Mouse (Mus musculus) granulocyte monocyte progenitor cell, adult 5-6 weeks (primary cell): ENCODE data around the gene Rasef. TPM values are rescaled to one million over a fixed set of nuclear protein-coding genes. Genes with fewer than 3 reads are reported as not detected.
"Not testable (repeated sequence)": the region's sequence is repeated elsewhere in the genome, so short reads cannot be mapped to it uniquely, and the experiment has no call there.

Experiments
- ATAC-seq: replicated peaks from 2 replicates; pipeline ENCODE4 v1.8.0; 2016; ENCODE audit warnings: mild to moderate bottlenecking, moderate TSS enrichment, inconsistent platforms; ENCODE audit not compliant: poor library complexity, severe bottlenecking
- total RNA-seq, 2 experiments: library from RNA; stranded (forward) in 1 of 2; stranded (reverse) in 1 of 2; fragments of 200-712, 200-1000 nt in 1 of 2; fragments of >200 nt in 1 of 2; fragmentation: Nextera tagmentation in 1 of 2; gene quantifications; 2 replicates each; pipeline ENCODE4 v1.2.3; 2014 to 2017

Gene Rasef
- total RNA-seq (2014; fragmentation: Nextera tagmentation) (not detected in 2 replicates), total RNA-seq (2017) (not detected in 2 replicates)

DNA sequence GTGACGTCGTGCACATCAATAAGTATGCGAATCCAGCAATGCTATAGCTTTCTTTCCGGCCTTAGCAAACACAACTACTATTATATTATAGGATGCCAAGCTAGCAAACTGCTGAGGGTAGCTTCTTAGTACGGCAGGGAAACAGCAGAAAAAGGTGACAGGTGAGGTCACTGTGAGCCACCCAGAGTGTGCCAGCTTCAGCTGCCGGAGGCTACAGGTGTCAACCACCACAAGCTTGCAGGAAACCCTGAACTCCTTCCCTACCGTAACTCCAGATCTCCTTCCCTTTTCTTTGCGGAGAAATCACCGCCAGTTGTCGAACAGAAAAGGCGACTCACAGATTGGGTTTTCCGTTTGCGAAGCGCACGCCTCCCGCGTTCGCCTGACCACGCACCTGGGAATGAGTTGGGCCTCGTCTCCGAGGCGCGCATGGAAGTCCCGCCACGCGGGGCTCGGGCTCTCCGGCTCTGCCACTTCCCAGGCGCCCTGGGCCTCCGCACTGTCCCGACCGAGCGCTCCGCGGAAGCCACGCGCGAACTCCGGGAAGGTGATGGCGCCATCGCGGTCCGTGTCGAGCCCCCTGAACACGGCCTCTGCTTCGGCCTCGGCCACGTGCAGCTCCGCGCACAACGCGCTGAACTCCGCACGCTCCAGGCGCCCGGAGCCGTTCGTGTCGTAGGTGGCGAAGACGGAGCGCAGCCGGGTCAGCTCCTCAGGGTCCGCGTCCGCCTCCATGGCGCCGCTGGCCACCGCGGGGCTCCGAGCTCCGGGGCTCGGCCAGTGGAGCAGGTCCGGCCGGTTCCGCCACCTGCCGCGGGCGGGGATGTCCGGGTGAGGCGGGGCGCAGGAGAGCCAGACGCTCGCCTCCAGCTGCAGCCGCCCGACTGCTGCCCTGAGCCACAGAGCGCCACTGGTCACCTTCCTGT lies at the start of gene Rasef:
TSS of gene Rasef (minus strand) at position 735 of the 926 bp plus-strand sequence.
- no peak for ATAC-seq

DNA sequence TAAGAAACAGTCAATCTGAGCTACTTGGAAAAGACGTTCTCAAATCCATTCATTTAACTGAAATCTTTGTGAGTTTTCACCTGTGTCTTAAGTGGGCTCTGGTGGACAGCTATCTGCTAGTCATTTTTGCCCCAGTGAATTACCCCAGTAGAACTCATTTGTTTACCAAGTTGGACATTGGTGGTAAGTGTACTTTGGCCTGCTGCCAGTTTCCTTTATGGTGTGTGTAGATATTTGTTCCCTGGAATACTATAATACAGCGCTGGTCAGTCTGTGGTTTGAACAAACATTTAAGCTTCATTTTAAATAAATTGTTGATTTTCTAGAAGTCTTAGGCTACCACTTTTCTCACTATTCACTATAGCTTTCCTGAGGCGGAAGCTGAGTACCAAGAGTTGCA lies 35.8 kb upstream of the Rasef start:
- no peak for ATAC-seq

DNA sequence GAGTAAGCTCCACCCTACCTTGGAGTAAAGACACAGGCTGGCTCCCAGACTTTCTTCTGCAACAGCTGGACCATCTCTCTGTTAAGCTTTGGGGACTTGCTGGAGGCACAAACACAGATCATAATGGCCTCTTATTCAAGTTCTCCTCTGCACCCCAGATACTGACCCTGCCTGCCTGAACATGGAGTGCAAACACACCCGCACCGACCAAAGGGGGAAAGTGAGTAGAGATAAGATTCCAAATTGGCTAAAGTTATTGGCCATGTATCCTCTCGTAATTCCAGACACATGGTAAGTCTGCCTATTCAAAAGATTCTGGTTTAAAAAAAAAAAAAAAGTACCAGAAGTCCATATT lies 369 bp upstream of the Rasef start:
- no peak for ATAC-seq

DNA sequence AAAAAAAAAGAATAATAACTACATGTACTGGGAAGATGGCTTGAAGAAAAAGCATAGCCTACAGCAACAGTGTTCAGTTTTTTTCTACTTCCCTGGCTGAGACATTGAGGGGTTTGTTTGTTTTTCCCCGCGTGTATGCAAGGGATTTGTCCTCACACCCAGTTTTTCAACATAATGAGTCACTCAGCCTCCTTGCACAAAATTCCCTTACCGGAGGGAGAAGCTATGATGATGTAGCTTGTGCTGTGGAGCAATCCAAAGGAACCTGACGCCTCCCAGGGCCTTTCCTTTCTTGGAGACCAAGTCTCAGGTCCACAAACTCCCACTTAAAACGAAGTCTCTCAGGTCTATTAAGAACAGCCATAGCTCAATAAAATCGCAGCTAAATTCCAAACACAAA lies 1.3 kb downstream of the Rasef start:
- ATAC-seq = no peak

DNA sequence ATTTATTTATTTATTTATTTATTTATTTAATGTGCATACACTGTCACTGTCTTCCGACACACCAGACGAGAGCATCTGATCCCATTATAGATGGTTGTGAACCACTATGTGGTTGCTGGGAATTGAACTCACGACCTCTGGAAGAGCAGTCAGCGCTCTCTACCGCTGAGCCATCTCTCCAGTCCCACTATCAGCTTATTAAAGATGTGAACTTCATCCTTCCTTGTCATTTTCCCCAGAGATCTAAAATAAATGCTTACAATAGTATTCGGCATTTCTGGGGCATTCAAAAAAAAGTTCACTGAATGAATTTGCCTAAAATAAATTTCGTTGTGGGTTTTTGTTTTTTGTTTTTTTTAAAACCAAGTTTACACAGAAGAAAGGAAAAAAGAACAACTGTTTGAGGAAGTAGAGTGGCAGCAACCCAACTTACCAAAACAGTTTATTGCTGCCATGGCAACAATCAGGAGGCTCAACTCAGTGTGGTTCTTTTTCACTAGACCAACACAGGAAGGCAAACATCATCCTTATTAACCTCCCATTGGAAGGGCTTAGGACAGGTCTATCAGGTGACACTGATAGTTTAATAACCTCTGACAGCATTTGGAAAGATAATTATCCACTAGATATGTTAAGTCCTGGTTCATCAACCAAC lies 2.6 kb downstream of the Rasef start:
- ATAC-seq = no peak

DNA sequence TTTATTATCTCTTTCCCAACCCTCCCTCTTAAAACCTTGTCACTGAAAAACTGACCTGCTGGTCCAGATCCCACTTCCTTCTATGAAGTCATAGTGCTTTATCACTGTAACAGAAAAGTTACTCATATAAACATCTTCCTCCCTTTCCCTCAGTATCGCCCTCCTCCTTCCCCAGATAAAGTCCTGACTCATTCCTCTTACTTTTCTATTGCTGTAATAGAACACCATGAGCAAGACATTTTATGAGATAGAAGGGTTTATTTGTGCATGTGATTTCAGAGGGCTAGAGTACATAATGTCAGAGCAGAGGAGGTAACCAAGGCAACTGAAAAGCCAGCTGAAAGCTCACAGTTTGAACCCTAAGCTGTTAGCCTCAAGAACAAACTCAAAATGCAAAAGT lies 6.6 kb downstream of the Rasef start:
- no peak for ATAC-seq

DNA sequence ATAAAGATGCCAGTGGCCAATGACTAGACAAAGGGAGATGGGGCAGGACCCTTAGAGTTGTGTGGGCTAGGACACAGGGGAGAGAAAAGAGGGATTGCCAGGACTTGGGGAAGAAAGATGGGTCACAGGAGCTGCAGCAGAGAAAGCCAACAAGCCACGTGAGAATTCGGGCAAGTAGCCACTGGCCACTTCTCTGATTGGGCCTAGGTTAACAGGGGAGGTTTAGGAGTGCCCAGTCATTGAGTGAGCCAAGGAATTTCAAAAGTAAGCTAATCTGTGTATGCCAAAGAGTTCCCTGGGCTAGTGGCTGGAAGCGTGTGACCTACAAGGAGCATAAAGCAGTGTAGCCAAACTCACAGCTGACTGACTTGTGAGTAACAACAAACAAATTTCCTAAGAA lies 9.7 kb downstream of the Rasef start:
- ATAC-seq = no peak

DNA sequence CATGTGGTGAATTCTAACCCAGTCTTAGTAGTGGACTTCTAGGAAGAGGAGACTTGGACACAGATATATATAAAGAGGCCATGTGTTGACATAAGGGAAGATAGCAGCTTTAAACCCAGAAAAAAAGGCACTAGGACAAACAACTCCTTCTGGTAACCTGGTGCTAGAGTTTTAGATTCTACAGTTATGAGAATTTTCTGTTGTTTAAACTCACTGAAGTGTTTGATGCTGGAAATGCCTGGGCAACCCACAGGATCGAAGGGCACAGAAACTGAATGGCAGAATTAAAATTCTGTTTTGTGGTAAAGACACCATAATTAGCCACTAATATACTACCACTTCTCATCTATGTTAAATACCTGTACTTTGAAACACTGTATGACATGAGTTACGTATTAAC lies 15.5 kb downstream of the Rasef start:
- ATAC-seq = no peak

DNA sequence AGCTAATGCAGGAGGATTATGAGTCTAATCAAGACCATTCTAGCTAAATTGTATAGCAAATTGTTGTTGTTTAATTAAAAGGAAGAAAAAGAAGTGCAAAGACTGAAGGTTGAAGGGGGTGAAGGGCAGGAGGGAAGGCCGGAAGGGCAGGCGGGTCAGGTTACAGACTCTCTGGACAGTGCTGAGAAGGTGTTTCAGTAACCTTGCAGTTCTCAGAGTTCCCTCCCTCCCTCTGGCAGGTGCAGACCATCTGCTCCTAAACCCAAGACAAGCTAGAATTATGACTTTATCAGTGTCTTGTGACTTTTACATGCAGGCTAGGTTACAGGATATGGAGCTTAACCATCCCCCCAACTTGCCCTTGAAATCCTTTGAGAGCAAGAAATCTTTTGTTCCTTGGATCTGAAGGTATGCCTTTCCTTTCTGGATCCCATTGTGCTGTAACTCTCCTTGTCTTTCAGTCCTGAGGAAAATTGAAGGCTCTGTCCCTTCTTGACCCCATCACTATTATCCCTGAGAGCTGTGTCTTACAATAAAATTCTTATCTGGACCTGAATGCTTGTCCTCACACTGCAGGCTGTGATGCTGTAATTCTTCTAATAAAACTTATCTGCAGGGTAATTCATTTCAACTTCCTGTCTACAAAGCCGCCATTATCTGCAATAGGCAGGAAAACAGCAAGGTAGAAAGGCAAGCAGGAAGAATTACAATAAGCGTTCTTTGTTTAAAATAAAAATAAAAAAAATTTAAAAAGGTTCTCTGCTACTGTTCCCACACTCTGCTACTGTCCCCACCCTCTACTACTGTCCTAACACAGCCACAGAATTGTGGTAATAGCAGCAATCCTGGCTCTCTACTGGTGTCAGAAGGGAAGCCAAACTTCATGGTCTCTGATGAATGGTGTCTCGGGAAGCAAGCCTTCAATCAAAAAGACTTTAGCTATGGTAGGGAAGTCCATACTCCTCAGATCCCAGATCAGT lies 16.7 kb downstream of the Rasef start:
- no peak for ATAC-seq

DNA sequence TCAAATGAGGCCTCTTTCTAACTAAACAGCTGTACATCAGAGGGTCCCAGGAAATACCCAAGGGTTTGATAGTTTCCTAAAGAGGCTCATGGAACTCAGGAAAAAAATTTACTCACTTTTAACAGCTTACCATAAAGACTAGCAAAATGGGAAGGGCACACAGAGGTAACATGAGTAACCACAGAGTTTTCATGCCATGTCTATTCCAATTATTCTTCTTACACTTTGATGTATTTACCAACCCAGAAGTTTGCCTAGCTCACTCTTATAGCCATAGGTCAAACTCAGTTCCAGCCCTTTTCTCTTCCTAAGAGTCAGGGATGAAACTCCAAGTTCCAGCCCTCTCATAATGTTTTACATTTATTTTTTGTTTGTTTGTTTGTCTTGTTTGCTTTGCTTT lies 18.8 kb downstream of the Rasef start:
- no peak for ATAC-seq

DNA sequence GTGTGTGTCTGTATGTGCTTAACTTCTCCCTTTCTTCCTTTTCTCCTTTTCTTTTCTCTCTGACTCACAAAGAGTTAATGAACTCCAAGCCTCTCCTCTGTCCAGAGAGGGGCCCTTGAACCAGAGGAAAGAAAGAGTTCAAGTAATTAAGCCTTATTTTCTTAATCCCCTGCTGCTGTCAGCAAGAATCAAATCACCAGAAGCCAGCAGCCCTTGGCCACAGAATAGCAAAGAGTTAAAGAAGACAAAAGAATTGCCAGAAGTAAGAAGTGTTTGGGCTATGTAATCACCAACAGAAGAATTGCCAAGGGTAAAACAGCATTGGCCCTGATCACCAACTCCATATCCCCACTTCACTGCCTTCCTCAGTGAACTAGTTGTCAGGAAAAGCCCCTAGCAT lies 20.2 kb downstream of the Rasef start:
- ATAC-seq = no peak

DNA sequence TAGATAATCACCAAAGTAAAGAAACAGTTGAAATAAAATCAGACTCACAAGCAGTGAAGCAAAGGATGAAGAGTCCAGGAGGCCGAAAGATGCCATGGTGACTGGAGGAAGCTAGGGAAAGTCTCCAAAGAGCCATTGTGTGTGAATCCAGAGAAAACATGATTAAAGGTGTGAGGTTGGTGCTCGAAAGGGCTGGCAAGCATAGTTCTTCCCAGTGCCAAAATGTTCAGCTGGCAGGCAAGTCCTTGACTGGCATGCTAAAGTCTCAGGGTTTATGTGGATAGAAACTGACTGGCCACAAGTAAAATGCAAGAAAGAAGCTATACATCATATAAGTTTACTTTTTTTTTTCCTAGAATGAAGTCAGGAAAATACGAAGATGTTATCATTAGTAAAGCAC lies 22.6 kb downstream of the Rasef start:
- no peak for ATAC-seq

DNA sequence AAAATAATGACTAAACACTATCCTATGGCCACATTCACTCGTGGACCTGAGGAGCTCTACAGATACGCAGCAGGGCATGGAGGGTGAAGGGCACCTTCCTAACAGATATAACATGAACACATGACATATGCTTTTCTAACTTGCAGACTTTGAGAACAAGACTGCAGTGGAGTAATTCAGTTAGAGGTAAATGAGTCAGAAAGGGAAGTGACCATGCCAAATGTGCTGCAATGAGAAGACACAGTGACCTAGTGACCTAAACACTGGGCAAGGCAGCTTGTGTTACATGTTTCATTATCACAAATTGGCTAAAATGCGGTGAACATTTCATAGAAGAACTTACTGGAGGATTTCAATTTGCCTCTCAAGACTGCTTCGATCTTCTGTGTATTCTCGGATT lies 42.6 kb downstream of the Rasef start:
- ATAC-seq = no peak

DNA sequence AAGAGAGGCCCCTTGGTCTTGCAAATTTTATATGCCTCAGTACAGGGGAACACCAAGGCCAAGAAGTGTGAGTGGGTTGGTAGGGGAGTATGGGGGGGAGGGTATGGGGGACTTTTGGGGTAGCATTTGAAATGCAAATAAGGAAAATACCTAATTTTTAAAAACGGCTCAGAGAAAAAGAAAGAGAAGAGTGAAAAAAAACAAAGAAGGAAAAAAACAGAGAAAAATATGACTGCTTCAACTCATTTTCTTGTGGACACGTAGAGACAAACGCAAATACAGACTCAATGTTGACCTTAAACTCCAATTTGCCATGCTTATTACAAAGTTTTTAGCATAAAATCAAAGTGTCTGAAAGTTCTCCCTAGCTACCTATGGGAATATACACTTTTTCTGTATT lies 51.4 kb downstream of the Rasef start:
- no peak for ATAC-seq

DNA sequence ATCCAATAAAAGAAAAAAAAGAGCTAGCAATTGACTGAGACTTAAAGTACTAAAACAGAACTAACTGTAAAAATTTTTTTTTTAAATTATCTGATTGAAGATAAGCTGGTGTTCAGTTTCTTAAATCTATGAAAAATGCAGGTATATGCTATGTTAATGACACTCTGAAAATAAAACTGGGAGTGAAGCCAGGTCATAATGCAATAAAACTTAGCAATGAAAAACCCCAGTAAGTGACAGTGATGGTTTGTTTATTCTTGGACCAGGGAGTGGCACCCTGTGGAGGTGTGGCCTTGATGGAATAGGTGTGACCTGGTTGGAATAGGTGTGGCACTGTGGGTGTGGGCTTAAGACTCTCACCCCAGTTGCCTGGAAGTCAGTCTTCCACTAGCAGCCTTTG lies 71.0 kb downstream of the Rasef start:
- no peak for ATAC-seq

DNA sequence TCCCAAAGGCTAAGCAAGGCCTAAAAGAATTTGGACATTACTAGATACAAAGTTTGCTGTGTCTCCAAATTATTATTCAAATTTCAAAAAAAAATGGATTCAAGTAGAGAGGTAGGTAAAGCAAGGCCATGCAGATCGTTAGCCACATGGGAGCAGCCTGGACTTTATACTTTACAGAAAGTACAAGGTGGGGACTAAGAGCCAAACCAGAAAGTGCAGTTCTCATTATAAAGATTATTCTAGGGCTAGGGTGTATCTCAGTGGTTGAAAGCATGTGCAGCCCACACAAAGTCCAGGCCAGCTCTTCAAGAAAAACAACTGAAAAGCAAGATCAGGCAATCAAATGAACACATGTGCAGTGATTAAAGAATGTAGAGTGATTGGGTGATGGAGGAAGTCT lies 72.0 kb downstream of the Rasef start:
- ATAC-seq = no peak

DNA sequence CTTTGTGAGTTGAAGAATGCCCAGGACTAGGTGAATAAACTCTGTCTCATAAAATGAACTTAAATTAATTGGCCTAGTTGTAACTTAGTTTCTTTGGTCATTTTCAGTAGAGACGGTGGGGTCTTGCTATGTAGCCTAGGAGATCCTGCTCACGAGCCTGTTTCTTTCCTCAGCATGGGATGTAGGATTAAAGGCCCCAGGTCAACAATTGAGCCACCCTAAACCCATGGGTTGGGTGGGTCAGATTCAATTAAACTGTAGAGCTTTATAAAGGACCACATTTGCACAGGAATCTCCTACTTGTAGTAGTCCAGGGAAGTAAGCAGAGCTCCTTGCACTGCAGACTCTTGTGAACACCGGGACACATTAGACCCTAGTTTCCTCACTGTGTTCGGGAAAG lies 107.6 kb downstream of the Rasef start, which contains the start of gene Gm428:
TSS of gene Gm428 (plus strand) at position 301 of the 400 bp plus-strand sequence.
- ATAC-seq = not testable (repeated sequence)

DNA sequence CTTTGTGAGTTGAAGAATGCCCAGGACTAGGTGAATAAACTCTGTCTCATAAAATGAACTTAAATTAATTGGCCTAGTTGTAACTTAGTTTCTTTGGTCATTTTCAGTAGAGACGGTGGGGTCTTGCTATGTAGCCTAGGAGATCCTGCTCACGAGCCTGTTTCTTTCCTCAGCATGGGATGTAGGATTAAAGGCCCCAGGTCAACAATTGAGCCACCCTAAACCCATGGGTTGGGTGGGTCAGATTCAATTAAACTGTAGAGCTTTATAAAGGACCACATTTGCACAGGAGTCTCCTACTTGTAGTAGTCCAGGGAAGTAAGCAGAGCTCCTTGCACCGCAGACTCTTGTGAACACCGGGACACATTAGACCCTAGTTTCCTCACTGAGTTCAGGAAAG lies 122.7 kb downstream of the Rasef start, which contains the start of gene Gm11239:
TSS of gene Gm11239 (plus strand) at position 301 of the 400 bp plus-strand sequence.
- ATAC-seq = not testable (repeated sequence)
